ENCODE assay signal across 30 mouse cellular contexts in genomic region chr5:103569446-103569845, GRCm38 (mm10). TPM values are rescaled to one million over a fixed set of nuclear protein-coding genes. Genes with fewer than 3 reads are reported as not detected.
"Had no signal": no experiment of that assay in that cellular context is flagged by ENCODE, and none has a peak within 500 bp of the region (broad histone marks: within the 10 kb centered on the region; RNA-seq: fewer than 3 reads in every experiment).

No protein-coding gene starts in this region.

- ATAC-seq: hindbrain, postnatal 0 days; intestine, postnatal 0 days had no signal

- H3K9me3 ChIP-seq: heart, embryonic 10.5 days; heart, embryonic 12.5 days; hindbrain, embryonic 13.5 days; hindbrain, embryonic 15.5 days; limb, embryonic 10.5 days; limb, embryonic 12.5 days; liver, embryonic 13.5 days; liver, embryonic 15.5 days had no signal

- H3K4me1 ChIP-seq: heart, embryonic 10.5 days; heart, embryonic 12.5 days; hindbrain, embryonic 13.5 days; hindbrain, embryonic 15.5 days; limb, embryonic 10.5 days; limb, embryonic 12.5 days; liver, embryonic 13.5 days; liver, embryonic 15.5 days had no signal

- H3K27ac ChIP-seq: heart, embryonic 10.5 days; hindbrain, embryonic 13.5 days; hindbrain, embryonic 15.5 days; hindbrain, postnatal 0 days; layer of hippocampus, adult 2 months; limb, embryonic 10.5 days; limb, embryonic 12.5 days; liver, embryonic 13.5 days; liver, embryonic 15.5 days had no signal

- H3K36me3 ChIP-seq: hindbrain, embryonic 15.5 days; liver, embryonic 13.5 days; liver, embryonic 15.5 days had no signal

- H3K4me2 ChIP-seq: heart, embryonic 12.5 days; hindbrain, embryonic 13.5 days; hindbrain, embryonic 15.5 days; limb, embryonic 12.5 days; liver, embryonic 11.5 days; liver, embryonic 13.5 days; liver, embryonic 15.5 days had no signal

- H3K27me3 ChIP-seq: heart, embryonic 12.5 days; hindbrain, embryonic 13.5 days; hindbrain, embryonic 15.5 days; limb, embryonic 12.5 days; liver, embryonic 13.5 days; liver, embryonic 15.5 days had no signal

- DNase-seq: gastrocnemius, postnatal 14 days; gastrocnemius, postnatal 36 days; heart, adult 18-20 months; heart, postnatal 14 days; heart, postnatal 36 days; kidney, adult 18-20 months; kidney, adult 8-10 months; kidney, postnatal 10 days; kidney, postnatal 25 days; kidney, postnatal 4 days; layer of hippocampus, adult 9-11 months; layer of hippocampus, postnatal 36 days; liver; liver, embryonic 13.5 days had no signal

- H3K4me3 ChIP-seq: heart, embryonic 10.5 days; heart, embryonic 12.5 days; hindbrain, embryonic 13.5 days; hindbrain, embryonic 15.5 days; layer of hippocampus, adult 2 months; limb, embryonic 10.5 days; limb, embryonic 12.5 days; liver, embryonic 13.5 days; liver, embryonic 15.5 days had no signal

- H3K9ac ChIP-seq: heart, embryonic 12.5 days; hindbrain, embryonic 13.5 days; hindbrain, embryonic 15.5 days; limb, embryonic 12.5 days; liver, embryonic 13.5 days; liver, embryonic 15.5 days had no signal

RNA-seq across cellular contexts. Expression of gene Slc10a6, which starts 59.8 kb away (rescaled TPM):
- total RNA-seq: hematopoietic stem cell, adult 5-6 weeks; layer of hippocampus, postnatal 36 days; left cerebral cortex, adult 18-20 months; left cerebral cortex, adult 8-10 months; left cerebral cortex, postnatal 25 days had no signal
- polyA plus RNA-seq: kidney, embryonic 14.5 days; limb, embryonic 10.5 days; liver, embryonic 13.5 days; liver, embryonic 15.5 days had no signal
